Mouse (Mus musculus) midbrain, embryonic 12.5 days (tissue): ENCODE data around the gene Fbxl5. TPM values are rescaled to one million over a fixed set of nuclear protein-coding genes. Genes with fewer than 3 reads are reported as not detected.

Experiments
- ATAC-seq: fragments of 200-750 bp; cut with Nextera tagmentation; 2 replicates; pipeline ENCODE4 v1.8.0; 2017; ENCODE audit warnings: low read depth, moderate TSS enrichment, moderate library complexity; ENCODE audit not compliant: low FRiP score
- H3K27ac ChIP-seq: fragments of 300-500 bp; sonication (generic); replicated peaks from 2 replicates; pipeline ENCODE4 v1.5.1; 2016; ENCODE audit warnings: mild to moderate bottlenecking
- H3K27me3 ChIP-seq: fragments of 300-500 bp; sonication (generic); 2 replicates; pipeline ENCODE4 v1.6.1; 2016; ENCODE audit warnings: mild to moderate bottlenecking
- H3K36me3 ChIP-seq: fragments of 300-500 bp; sonication (generic); 2 replicates; pipeline ENCODE4 v1.6.1; 2016
- H3K4me1 ChIP-seq: fragments of 300-500 bp; sonication (generic); 2 replicates; pipeline ENCODE4 v1.6.1; 2016
- H3K4me2 ChIP-seq: fragments of 300-500 bp; sonication (generic); replicated peaks from 2 replicates; pipeline ENCODE4 v1.6.1; 2016; ENCODE audit warnings: mild to moderate bottlenecking, moderate library complexity
- H3K4me3 ChIP-seq: fragments of 300-500 bp; sonication (generic); 2 replicates; pipeline ENCODE4 v1.5.1; 2016; ENCODE audit warnings: mild to moderate bottlenecking
- H3K9ac ChIP-seq: fragments of 300-500 bp; sonication (generic); replicated peaks from 2 replicates; pipeline ENCODE4 v1.6.1; 2016; ENCODE audit warnings: mild to moderate bottlenecking, moderate library complexity
- H3K9me3 ChIP-seq: fragments of 300-500 bp; sonication (generic); 2 replicates; pipeline ENCODE4 v1.6.1; 2016; ENCODE audit warnings: mild to moderate bottlenecking
- WGBS: fragments of 180-500 bp; shearing (Covaris S2); methylation state at CpG from one replicate; pipeline ENCODE4 v1.1.7; 2016; 5-methylcytosine and 5-hydroxymethylcytosine counted together
- polyA plus RNA-seq: library from polyadenylated mRNA; unstranded; fragments of >200 nt; fragmentation: Nextera tagmentation; extraction: Ambion mirVana; gene quantifications from 2 replicates; pipeline ENCODE4 v1.2.1, GENCODE M21; 2016

The Fbxl5 gene
- polyA plus RNA-seq, 1 experiment from 2014 or later: 61.8 TPM

GRCm38 (mm10) chr5:43776407-43776806, 45.0 kb downstream of the Fbxl5 start:
- no peak overlapping the region for H3K4me3 ChIP-seq
- no peak overlapping the region for H3K9ac ChIP-seq
- ATAC-seq: no peak
- H3K4me2 ChIP-seq: no peak overlapping the region
- peaks cover 5% of the 10 kb centered on the region for H3K4me1 ChIP-seq
- no peaks in the 10 kb centered on the region for H3K27me3 ChIP-seq
- no peaks in the 10 kb centered on the region for H3K9me3 ChIP-seq
- no peaks in the 10 kb centered on the region for H3K36me3 ChIP-seq
- no peak overlapping the region for H3K27ac ChIP-seq

GRCm38 (mm10) chr5:43771555-43771954, 49.9 kb downstream of the Fbxl5 start:
- Histone ChIP-seq H3K9ac (no peak overlapping the region), H3K4me2 (no peak overlapping the region), H3K27me3 (no peaks in the 10 kb centered on the region), H3K9me3 (no peaks in the 10 kb centered on the region), H3K36me3 (peaks cover 27% of the 10 kb centered on the region), H3K4me3 (no peak overlapping the region), H3K4me1 (no peaks in the 10 kb centered on the region; the same call in 1 of the 2 replicates), H3K27ac (no peak overlapping the region)
- ATAC-seq: no peak
- 96% methylated on average over 3 of the region's 3 CpGs for WGBS

GRCm38 (mm10) chr5:43770618-43771354, 50.7 kb downstream of the Fbxl5 start:
- Histone ChIP-seq H3K27ac (no peak overlapping the region), H3K27me3 (no peaks in the 10 kb centered on the region), H3K9ac (no peak overlapping the region), H3K4me2 (no peak overlapping the region), H3K36me3 (peaks cover 32% of the 10 kb centered on the region), H3K4me1 (no peaks in the 10 kb centered on the region), H3K4me3 (no peak overlapping the region), H3K9me3 (no peaks in the 10 kb centered on the region)
- no peak for ATAC-seq
- 91% methylated on average over 3 of the region's 3 CpGs for WGBS

GRCm38 (mm10) chr5:43749092-43749491, 72.3 kb downstream of the Fbxl5 start:
- Histone ChIP-seq H3K36me3 (peaks cover 6% of the 10 kb centered on the region; the same call in 1 of the 2 replicates), H3K27me3 (no peaks in the 10 kb centered on the region), H3K9me3 (no peaks in the 10 kb centered on the region), H3K27ac (no peak overlapping the region), H3K4me3 (no peak overlapping the region), H3K9ac (no peak overlapping the region), H3K4me2 (no peak overlapping the region), H3K4me1 (no peaks in the 10 kb centered on the region)
- 78% methylated on average over 3 of the region's 3 CpGs for WGBS
- no peak for ATAC-seq

- Histone ChIP-seq H3K4me2 (no peak overlapping the region), H3K27me3 (no peaks in the 10 kb centered on the region), H3K4me1 (no peaks in the 10 kb centered on the region), H3K9ac (no peak overlapping the region), H3K9me3 (no peaks in the 10 kb centered on the region), H3K36me3 (peaks cover 6% of the 10 kb centered on the region; the same call in 1 of the 2 replicates), H3K27ac (no peak overlapping the region), H3K4me3 (no peak overlapping the region)
- no peak for ATAC-seq
- 90% methylated on average over 4 of the region's 4 CpGs for WGBS
These were observed 73.4 kb downstream of the Fbxl5 start for GRCm38 (mm10) chr5:43748039-43748438.

- H3K4me1 ChIP-seq: no peaks in the 10 kb centered on the region
- H3K27me3 ChIP-seq: no peaks in the 10 kb centered on the region
- H3K9ac ChIP-seq: no peak overlapping the region
- no peak for ATAC-seq
- 62% methylated on average over 5 of the region's 5 CpGs for WGBS
- no peaks in the 10 kb centered on the region for H3K9me3 ChIP-seq
- peaks cover 17% of the 10 kb centered on the region for H3K36me3 ChIP-seq
- H3K27ac ChIP-seq: no peak overlapping the region
- no peak overlapping the region for H3K4me3 ChIP-seq
- no peak overlapping the region for H3K4me2 ChIP-seq
These were observed 76.3 kb downstream of the Fbxl5 start for GRCm38 (mm10) chr5:43745156-43745555.

GRCm38 (mm10) chr5:43744187-43744586, 77.3 kb downstream of the Fbxl5 start:
- Histone ChIP-seq H3K9ac (no peak overlapping the region), H3K4me2 (no peak overlapping the region), H3K9me3 (no peaks in the 10 kb centered on the region), H3K4me1 (no peaks in the 10 kb centered on the region), H3K4me3 (no peak overlapping the region), H3K27ac (no peak overlapping the region), H3K36me3 (peaks cover 18% of the 10 kb centered on the region), H3K27me3 (no peaks in the 10 kb centered on the region)
- 98% methylated on average over 1 of the region's 1 CpGs for WGBS
- no peak for ATAC-seq

GRCm38 (mm10) chr5:43732381-43732780, 89.1 kb downstream of the Fbxl5 start:
- Histone ChIP-seq H3K4me1 (no peaks in the 10 kb centered on the region), H3K4me3 (no peak overlapping the region), H3K27ac (no peak overlapping the region), H3K27me3 (no peaks in the 10 kb centered on the region), H3K9me3 (no peaks in the 10 kb centered on the region), H3K36me3 (peaks cover 33% of the 10 kb centered on the region; the same call in 1 of the 2 replicates), H3K4me2 (no peak overlapping the region), H3K9ac (no peak overlapping the region)
- no peak for ATAC-seq
- WGBS: 71% methylated on average over 8 of the region's 8 CpGs

- Histone ChIP-seq H3K9me3 (no peaks in the 10 kb centered on the region), H3K36me3 (peaks cover 30% of the 10 kb centered on the region; the same call in 1 of the 2 replicates), H3K9ac (no peak overlapping the region), H3K4me2 (no peak overlapping the region), H3K27ac (no peak overlapping the region), H3K4me1 (no peaks in the 10 kb centered on the region), H3K27me3 (no peaks in the 10 kb centered on the region), H3K4me3 (no peak overlapping the region)
- ATAC-seq: no peak
- WGBS: 90% methylated on average over 11 of the region's 11 CpGs
These were observed 92.9 kb downstream of the Fbxl5 start for GRCm38 (mm10) chr5:43728375-43729165.

GRCm38 (mm10) chr5:43723830-43724229, 97.6 kb downstream of the Fbxl5 start:
- Histone ChIP-seq H3K9me3 (no peaks in the 10 kb centered on the region), H3K4me2 (no peak overlapping the region), H3K4me3 (no peak overlapping the region), H3K27me3 (no peaks in the 10 kb centered on the region), H3K4me1 (no peaks in the 10 kb centered on the region), H3K36me3 (peaks cover 31% of the 10 kb centered on the region), H3K9ac (no peak overlapping the region), H3K27ac (no peak overlapping the region)
- WGBS: 95% methylated on average over 7 of the region's 7 CpGs
- no peak for ATAC-seq

- Histone ChIP-seq H3K4me3 (no peak overlapping the region), H3K9ac (no peak overlapping the region), H3K4me2 (no peak overlapping the region), H3K27ac (no peak overlapping the region), H3K4me1 (no peaks in the 10 kb centered on the region), H3K9me3 (no peaks in the 10 kb centered on the region), H3K27me3 (no peaks in the 10 kb centered on the region), H3K36me3 (peaks cover 35% of the 10 kb centered on the region)
- 92% methylated on average over 6 of the region's 6 CpGs for WGBS
- ATAC-seq: no peak
These were observed 99.0 kb downstream of the Fbxl5 start for GRCm38 (mm10) chr5:43722452-43722783.

GRCm38 (mm10) chr5:43721538-43722451, 99.6 kb downstream of the Fbxl5 start:
- Histone ChIP-seq H3K27ac (no peak overlapping the region), H3K27me3 (no peaks in the 10 kb centered on the region), H3K9ac (no peak overlapping the region), H3K4me2 (no peak overlapping the region), H3K9me3 (no peaks in the 10 kb centered on the region), H3K4me1 (no peaks in the 10 kb centered on the region), H3K4me3 (no peak overlapping the region), H3K36me3 (peaks cover 41% of the 10 kb centered on the region)
- WGBS: 80% methylated on average over 5 of the region's 5 CpGs
- no peak for ATAC-seq
